Comparison of ENCODE assay signal across 8 mouse cellular contexts in genomic region chr1:172376758-172377458, GRCm38 (mm10). TPM values are rescaled to one million over a fixed set of nuclear protein-coding genes. Genes with fewer than 3 reads are reported as not detected.
A peak's percentile ranks its signal among the peaks of the same experiment; 100 is the strongest.
DNase-seq lines count a peak whose midpoint lies in the region; ATAC-seq and TF ChIP-seq lines count a peak whose summit lies in the region.

No protein-coding gene starts in this region.

- 3% methylated on average over 62 of the region's 62 CpGs for WGBS in hindbrain, embryonic 14.5 days
- WGBS in liver, postnatal 0 days (ENCODE audit: insufficient replicate concordance) = 1% methylated on average over 62 of the region's 62 CpGs

- TF ChIP-seq POLR2A in ES-Bruce4 (IDR thresholded peaks at IDR 0.05; ENCODE audit: insufficient read depth, low read length) = no peak

- no peak for TF ChIP-seq EP300 in ES-Bruce4 (IDR thresholded peaks at IDR 0.05; ENCODE audit: insufficient read depth, low read depth, low read length)
- no peak for TF ChIP-seq EP300 in liver, postnatal 0 days (IDR thresholded peaks at IDR 0.05; ENCODE audit: low read depth)

- no peaks in the 10 kb centered on the region for H3K27me3 ChIP-seq in ES-Bruce4 (ENCODE audit: control insufficient read depth, insufficient read depth, low read length, poor library complexity, severe bottlenecking)
- no peaks in the 10 kb centered on the region for H3K27me3 ChIP-seq in hindbrain, embryonic 14.5 days (ENCODE audit: control insufficient read depth, insufficient read depth, low read length)
- no peaks in the 10 kb centered on the region for H3K27me3 ChIP-seq in liver, postnatal 0 days (ENCODE audit: insufficient read depth, low read length)

- peaks cover 14% of the 10 kb centered on the region; the same call in 1 of the 2 replicates for H3K36me3 ChIP-seq in ES-Bruce4 (ENCODE audit: control insufficient read depth, insufficient read depth, low read length, poor library complexity, severe bottlenecking)
- H3K36me3 ChIP-seq in hindbrain, embryonic 14.5 days (replicated peaks; ENCODE audit: control insufficient read depth, insufficient read depth) = peaks cover 21% of the 10 kb centered on the region
- H3K36me3 ChIP-seq in liver, postnatal 0 days (replicated peaks; ENCODE audit: insufficient read depth, low read length) = peaks cover 4% of the 10 kb centered on the region; the same call in 1 of the 2 replicates

- no peak overlapping the region for H3K27ac ChIP-seq in ES-Bruce4 (ENCODE audit: insufficient read depth, low read length)
- peak overlapping the region; percentile 69 for H3K27ac ChIP-seq in hindbrain, embryonic 14.5 days
- H3K27ac ChIP-seq in liver, postnatal 0 days (ENCODE audit: low read depth) = peak overlapping the region; percentile 80

- peak overlapping the region; percentile 84 for H3K9ac ChIP-seq in ES-Bruce4 (ENCODE audit: low read depth, poor library complexity, severe bottlenecking)
- peak overlapping the region; percentile 79 for H3K9ac ChIP-seq in hindbrain, embryonic 14.5 days
- H3K9ac ChIP-seq in liver, postnatal 0 days (replicated peaks) = peak overlapping the region; percentile 85

- H3K4me1 ChIP-seq in ES-Bruce4 (ENCODE audit: control insufficient read depth, insufficient read depth, low read length) = no peaks in the 10 kb centered on the region
- H3K4me1 ChIP-seq in hindbrain, embryonic 14.5 days (replicated peaks; ENCODE audit: control insufficient read depth, insufficient read depth, low read length) = peaks cover 34% of the 10 kb centered on the region
- peaks cover 18% of the 10 kb centered on the region; the same call in 1 of the 2 replicates for H3K4me1 ChIP-seq in liver, postnatal 0 days (ENCODE audit: insufficient read depth)

- peak overlapping the region; percentile 92 for H3K4me3 ChIP-seq in ES-Bruce4 (ENCODE audit: low read depth, low read length)
- peak overlapping the region; percentile 93 for H3K4me3 ChIP-seq in hindbrain, embryonic 14.5 days (replicated peaks; ENCODE audit: low read length)
- H3K4me3 ChIP-seq in liver, postnatal 0 days (ENCODE audit: low read depth, low read length) = peak overlapping the region; percentile 97

- TF ChIP-seq CTCF in ES-Bruce4 (IDR thresholded peaks at IDR 0.05; ENCODE audit: low read depth, low read length) = no peak
- TF ChIP-seq CTCF in liver, postnatal 0 days (IDR thresholded peaks at IDR 0.05; ENCODE audit: low read depth) = no peak

- ATAC-seq in erythroblast, adult 5-6 weeks (replicated peaks; ENCODE audit: low FRiP score, poor library complexity, severe bottlenecking) = peak; percentile 47
- 0 out of 2 replicates have a peak, but pooled peaks have one; percentile 4 for ATAC-seq in hindbrain, embryonic 14.5 days (ENCODE audit: low FRiP score)
- ATAC-seq in liver, postnatal 0 days = peak; percentile 57

- no peaks in the 10 kb centered on the region for H3K9me3 ChIP-seq in ES-Bruce4 (replicated peaks; ENCODE audit: control insufficient read depth, insufficient read depth, low read length, poor library complexity, severe bottlenecking)
- H3K9me3 ChIP-seq in hindbrain, embryonic 14.5 days (ENCODE audit: control insufficient read depth, low read length) = no peaks in the 10 kb centered on the region
- no peaks in the 10 kb centered on the region for H3K9me3 ChIP-seq in liver, postnatal 0 days (ENCODE audit: low read length)

- DNase-seq in heart, adult 11 months = peak; percentile 93
- DNase-seq in heart, adult 8-10 months (ENCODE audit: low spot score) = no peak
- DNase-seq in hindbrain, embryonic 14.5 days (ENCODE audit: low spot score) = no peak
- DNase-seq in liver, postnatal 0 days = peak; percentile 38
- peak; percentile 21 for DNase-seq in retina, embryonic 14.5 days (ENCODE audit: low spot score)
- DNase-seq in layer of hippocampus, postnatal 10 days (ENCODE audit: low spot score in 2 of 2) = no peak

- H3K4me2 ChIP-seq in hindbrain, embryonic 14.5 days (replicated peaks) = peak overlapping the region; percentile 97
- peak overlapping the region; percentile 96 for H3K4me2 ChIP-seq in liver, postnatal 0 days (ENCODE audit: low read depth, low read length)

RNA-seq across cellular contexts. Expression of gene Pigm, which starts 0.6 kb away (rescaled TPM):
- 1 to 10 TPM; 3.1 to 4.2 (median 3.6) TPM for total RNA-seq in heart, adult 8-10 months (2022)
- 19.9 and 21.2 TPM in 2 replicates for polyA plus RNA-seq in ES-Bruce4 (2011; ENCODE audit: insufficient read depth, insufficient read length, low read depth, missing spikeins)
- total RNA-seq in erythroblast, adult 5-6 weeks (2015; ENCODE audit: low replicate concordance) = 5.2 and 5.6 TPM in 2 replicates
- total RNA-seq in erythroblast, adult 5-6 weeks (2017; ENCODE audit: low replicate concordance) = 5.3 and 8.1 TPM in 2 replicates
- 5.6 and 5.9 TPM in 2 replicates for polyA plus RNA-seq in hindbrain, embryonic 14.5 days (2014; fragmentation: Nextera tagmentation; extraction: Ambion mirVana)
- 1.8 TPM in 2 replicates for polyA plus RNA-seq in liver, postnatal 0 days (2015; fragmentation: Nextera tagmentation; extraction: Ambion mirVana)
- total RNA-seq in layer of hippocampus, postnatal 10 days (2021) = 10 to 100 TPM; 10.2 to 10.8 TPM

RNA-seq across cellular contexts. Expression of gene Kcnj10, which starts 35.9 kb away (rescaled TPM):
- total RNA-seq in heart, adult 8-10 months (2022) = under 1 TPM; 0.11 to 0.23 (median 0.16) TPM
- 1.0 and 1.3 TPM in 2 replicates for polyA plus RNA-seq in ES-Bruce4 (2011; ENCODE audit: insufficient read depth, insufficient read length, low read depth, missing spikeins)
- total RNA-seq in erythroblast, adult 5-6 weeks (2015; ENCODE audit: low replicate concordance) = 5.6 and 11.7 TPM in 2 replicates
- 0.85 and 2.8 TPM in 2 replicates for total RNA-seq in erythroblast, adult 5-6 weeks (2017; ENCODE audit: low replicate concordance)
- polyA plus RNA-seq in hindbrain, embryonic 14.5 days (2014; fragmentation: Nextera tagmentation; extraction: Ambion mirVana) = 2.8 and 3.5 TPM in 2 replicates
- polyA plus RNA-seq in liver, postnatal 0 days (2015; fragmentation: Nextera tagmentation; extraction: Ambion mirVana) = 0.17 and 0.19 TPM in 2 replicates
- total RNA-seq in layer of hippocampus, postnatal 10 days (2021) = 10 to 100 TPM; 70.7 to 73.5 TPM

RNA-seq across cellular contexts. Expression of gene Kcnj9, which starts 47.8 kb away (rescaled TPM):
- not detected for total RNA-seq in heart, adult 8-10 months (2022)
- not detected in 2 replicates for polyA plus RNA-seq in ES-Bruce4 (2011; ENCODE audit: insufficient read depth, insufficient read length, low read depth, missing spikeins)
- total RNA-seq in erythroblast, adult 5-6 weeks (2015; ENCODE audit: low replicate concordance) = not detected in 2 replicates
- 2.1 TPM in 1 of 2 replicates, not detected in the other for total RNA-seq in erythroblast, adult 5-6 weeks (2017; ENCODE audit: low replicate concordance)
- 1.7 and 2.1 TPM in 2 replicates for polyA plus RNA-seq in hindbrain, embryonic 14.5 days (2014; fragmentation: Nextera tagmentation; extraction: Ambion mirVana)
- 0.07 TPM in 2 replicates for polyA plus RNA-seq in liver, postnatal 0 days (2015; fragmentation: Nextera tagmentation; extraction: Ambion mirVana)
- total RNA-seq in layer of hippocampus, postnatal 10 days (2021) = 10 to 100 TPM; 38.4 to 46.7 TPM

Comparison
In these comparisons a context has a peak if more than half of its experiments do, and no peak if none do; other contexts are left out.
1. DNase-seq: peak in heart, adult 11 months (single experiment), liver, postnatal 0 days (single experiment) and retina, embryonic 14.5 days (single experiment); none in heart, adult 8-10 months (single experiment), hindbrain, embryonic 14.5 days (single experiment) and layer of hippocampus, postnatal 10 days (0 of 2).
2. ATAC-seq: peak in every context shown above with its lines; median percentile 57 in liver, postnatal 0 days; 47 in erythroblast, adult 5-6 weeks; 4 in hindbrain, embryonic 14.5 days.
3. RNA of gene Kcnj10, which starts 35.9 kb away (total RNA-seq): 70.7 to 73.5 TPM in layer of hippocampus, postnatal 10 days; 0.85 to 11.7 TPM in erythroblast, adult 5-6 weeks and 0.11 to 0.23 TPM in heart, adult 8-10 months; every median in the first group is over 4 times any median in the second.
4. RNA of gene Kcnj9, which starts 47.8 kb away (total RNA-seq): 38.4 to 46.7 TPM in layer of hippocampus, postnatal 10 days; 2.1 TPM in erythroblast, adult 5-6 weeks and not detected in heart, adult 8-10 months; every median in the first group is over 10 times any median in the second.
5. Peak in every context shown above with its lines, with median percentiles within 50 percentile points of each other: H3K4me3 ChIP-seq and H3K9ac ChIP-seq.